Mouse (Mus musculus) lung, postnatal 0 days (tissue): Measurements from ENCODE around the gene Nr4a3.
A peak's percentile ranks its signal among the peaks of the same experiment; 100 is the strongest.

Source experiments
- CTCF ChIP-seq: IDR thresholded peaks from 2 replicates; pipeline ENCODE4 v1.5.1; 2016; ENCODE audit warnings: antibody characterized with exemption, mild to moderate bottlenecking
- EP300 ChIP-seq: IDR thresholded peaks from 2 replicates; pipeline ENCODE4 v1.6.1; 2016; ENCODE audit warnings: antibody characterized with exemption, mild to moderate bottlenecking, control low read depth

- TF ChIP-seq CTCF: peak; percentile 80
- TF ChIP-seq EP300: peak; percentile 87
Measured at GRCm38 (mm10) chr4:48042786-48043701, 1.9 kb upstream of the Nr4a3 start.
